Mouse (Mus musculus): ENCODE measurements around the gene Kif2c. TPM values are rescaled to one million over a fixed set of nuclear protein-coding genes. Genes with fewer than 3 reads are reported as not detected.

Gene Kif2c
- polyA plus RNA-seq (2015; fragmentation: Nextera tagmentation; extraction: Ambion mirVana), result 68.4 and 74.1 TPM in 2 replicates

DNA sequence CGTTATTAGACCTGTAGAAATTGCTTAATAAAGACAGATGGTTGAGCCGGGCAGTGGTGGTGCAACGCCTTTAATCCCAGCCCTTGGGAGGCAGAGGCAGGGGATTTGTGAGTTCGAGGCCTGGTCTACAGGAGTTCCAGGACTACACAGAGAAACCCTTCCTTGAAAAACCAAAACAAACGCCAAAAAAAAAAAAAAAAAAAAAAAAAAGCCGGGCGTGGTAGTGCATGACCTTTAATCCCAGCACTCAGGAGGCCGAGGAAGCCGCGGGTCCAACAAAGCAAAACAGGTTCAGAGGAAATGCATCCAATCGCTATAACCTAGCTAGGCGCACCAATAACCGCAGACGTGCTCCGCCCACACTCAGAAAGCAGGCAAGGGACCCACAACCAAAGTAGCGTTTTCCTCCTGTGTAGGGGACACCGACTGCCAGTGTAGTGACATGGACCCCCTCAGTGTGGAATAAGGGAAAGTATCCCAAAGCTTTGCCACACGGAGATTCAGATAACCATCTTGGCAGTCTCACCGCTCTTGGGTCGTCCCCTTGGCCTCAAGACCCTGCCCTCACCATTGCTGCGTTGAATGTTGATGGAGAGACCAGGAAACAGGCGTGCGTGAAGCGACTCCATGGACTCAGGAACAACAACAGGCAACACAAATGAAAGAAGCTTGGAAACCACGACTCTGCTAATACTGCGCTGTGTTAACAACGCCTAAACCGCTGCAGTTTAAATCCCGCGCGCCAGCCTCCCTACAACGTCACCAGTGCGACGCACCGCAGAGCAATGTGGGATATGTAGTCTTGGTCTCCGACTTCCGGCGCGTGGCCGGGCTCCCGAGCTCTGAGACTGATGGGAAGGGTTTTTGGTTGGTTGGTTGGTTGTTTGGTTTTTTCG is at the start of gene Kif2c:
TSS of gene Kif2c (minus strand) at position 777 of the 896 bp plus-strand sequence.
- ATAC-seq, result peak; percentile 100
- peak within 1 kb of the TSS; percentile 82 for H3K4me2 ChIP-seq
- peaks cover 31% of the 10 kb centered on the region for H3K36me3 ChIP-seq (ENCODE audit: poor library complexity, severe bottlenecking)
- no peaks in the 10 kb centered on the region for H3K9me3 ChIP-seq (replicated peaks)
- WGBS, result 2% methylated on average over 42 of the region's 42 CpGs
- H3K27ac ChIP-seq, result no peak within 1 kb of the TSS; the same call in 1 of the 2 replicates
- no peaks in the 10 kb centered on the region for H3K27me3 ChIP-seq
- peaks cover 25% of the 10 kb centered on the region for H3K4me1 ChIP-seq
- peak within 1 kb of the TSS; percentile 71 for H3K9ac ChIP-seq
- H3K4me3 ChIP-seq, result peak within 1 kb of the TSS; percentile 67

DNA sequence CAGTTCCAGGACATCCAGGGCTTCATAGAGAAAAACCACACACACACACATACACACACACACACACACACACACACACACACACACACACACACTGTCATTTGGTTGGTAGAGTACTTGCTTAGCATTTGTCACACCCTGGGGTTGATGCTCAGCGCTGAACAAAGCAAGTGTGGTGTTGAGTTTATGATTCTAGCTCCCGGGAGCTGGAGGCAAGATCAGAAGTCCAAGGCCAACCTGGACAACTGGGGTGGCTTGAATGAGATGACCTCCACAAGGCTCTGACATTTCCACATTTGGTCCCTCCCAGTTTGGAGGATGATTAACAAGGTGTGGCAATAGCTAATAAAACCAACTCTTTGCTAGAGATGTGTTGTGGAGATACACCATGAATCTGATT is 48.8 kb upstream of the Kif2c start:
- ATAC-seq, result no peak

DNA sequence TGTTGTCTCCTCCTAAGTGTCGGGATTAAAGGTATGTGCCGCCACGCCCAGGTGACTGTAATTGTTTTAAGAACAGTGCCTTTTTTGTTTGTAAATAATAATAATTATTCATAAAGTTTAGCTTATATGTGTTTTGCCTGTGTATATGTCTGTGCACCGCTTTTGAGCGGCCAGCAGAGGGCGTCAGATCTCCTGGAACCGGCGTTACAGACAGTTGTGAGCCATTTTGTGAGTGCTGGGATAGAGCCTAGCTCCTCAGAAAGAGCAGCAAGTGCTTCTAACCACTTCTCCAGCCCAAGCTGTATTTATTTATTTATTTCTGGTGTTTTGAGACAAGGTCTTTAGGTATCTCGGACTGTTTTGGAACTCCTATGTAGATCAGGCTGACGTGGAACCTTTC is 47.9 kb upstream of the Kif2c start:
- 48% methylated on average over 10 of the region's 10 CpGs for WGBS
- Histone ChIP-seq H3K36me3 (ENCODE audit: poor library complexity, severe bottlenecking) (no peaks in the 10 kb centered on the region), H3K4me1 (no peaks in the 10 kb centered on the region), H3K4me3 (no peak overlapping the region), H3K9me3 (replicated peaks) (no peaks in the 10 kb centered on the region), H3K27me3 (no peaks in the 10 kb centered on the region), H3K27ac (no peak overlapping the region), H3K9ac (no peak overlapping the region), H3K4me2 (no peak overlapping the region)
- ATAC-seq, result no peak

More for the DNA sequence above, 48.8 kb upstream of the Kif2c start:
- no peaks in the 10 kb centered on the region for H3K36me3 ChIP-seq (ENCODE audit: poor library complexity, severe bottlenecking)
- H3K27me3 ChIP-seq, result no peaks in the 10 kb centered on the region
- no peak overlapping the region for H3K9ac ChIP-seq
- no peak overlapping the region for H3K4me3 ChIP-seq
- H3K9me3 ChIP-seq (replicated peaks), result no peaks in the 10 kb centered on the region
- WGBS, result 86% methylated on average over 2 of the region's 2 CpGs
- H3K27ac ChIP-seq, result no peak overlapping the region
- no peaks in the 10 kb centered on the region for H3K4me1 ChIP-seq
- no peak overlapping the region for H3K4me2 ChIP-seq

DNA sequence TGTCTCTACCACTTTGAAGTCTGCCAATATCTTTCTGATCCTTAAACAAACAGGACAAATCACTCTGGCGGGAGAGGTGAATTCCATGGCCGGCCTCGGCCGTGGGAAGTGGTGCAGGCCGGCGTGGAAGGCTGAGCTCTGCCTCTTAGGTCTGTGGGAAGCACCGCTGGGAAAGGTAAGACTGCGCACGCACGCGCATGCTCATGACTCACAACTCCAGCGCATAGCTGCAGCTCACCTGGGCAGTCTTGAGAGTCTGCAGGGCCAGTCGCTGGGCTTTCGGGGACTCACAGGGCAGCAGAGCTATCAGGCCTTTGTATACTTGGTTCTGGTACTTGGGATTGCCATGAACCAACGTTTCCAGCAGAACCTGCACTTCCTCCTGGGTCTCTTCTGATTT is 47.2 kb upstream of the Kif2c start:
- Histone ChIP-seq H3K4me2 (no peak overlapping the region), H3K27me3 (no peaks in the 10 kb centered on the region), H3K36me3 (ENCODE audit: poor library complexity, severe bottlenecking) (no peaks in the 10 kb centered on the region), H3K4me1 (no peaks in the 10 kb centered on the region), H3K9me3 (replicated peaks) (no peaks in the 10 kb centered on the region), H3K4me3 (no peak overlapping the region), H3K9ac (no peak overlapping the region), H3K27ac (no peak overlapping the region)
- 82% methylated on average over 15 of the region's 15 CpGs for WGBS
- no peak for ATAC-seq

DNA sequence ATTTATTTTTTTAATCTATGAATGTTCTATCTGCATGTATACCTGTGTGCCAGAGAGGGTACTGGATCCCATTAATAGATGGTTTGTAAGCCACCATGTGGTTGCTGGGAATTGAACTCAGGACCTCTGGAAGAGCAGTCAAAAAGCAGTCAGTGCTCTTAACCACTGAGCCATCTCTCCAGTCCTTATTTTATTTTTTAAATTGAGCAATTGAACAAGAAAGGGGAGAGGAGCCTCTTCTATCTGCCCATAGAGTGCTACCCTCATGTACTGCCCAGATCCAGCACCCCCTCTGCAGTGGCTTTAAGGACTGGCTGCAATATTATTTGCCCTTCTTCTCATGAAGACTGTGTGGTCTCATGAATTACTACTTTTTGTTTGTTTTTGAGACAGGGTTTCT is 42.8 kb upstream of the Kif2c start:
- no peaks in the 10 kb centered on the region for H3K27me3 ChIP-seq
- H3K4me3 ChIP-seq, result no peak overlapping the region
- no peak overlapping the region for H3K9ac ChIP-seq
- ATAC-seq, result no peak
- H3K36me3 ChIP-seq (ENCODE audit: poor library complexity, severe bottlenecking), result no peaks in the 10 kb centered on the region
- H3K9me3 ChIP-seq (replicated peaks), result no peaks in the 10 kb centered on the region
- H3K4me2 ChIP-seq, result no peak overlapping the region
- H3K27ac ChIP-seq, result no peak overlapping the region
- no peaks in the 10 kb centered on the region for H3K4me1 ChIP-seq

DNA sequence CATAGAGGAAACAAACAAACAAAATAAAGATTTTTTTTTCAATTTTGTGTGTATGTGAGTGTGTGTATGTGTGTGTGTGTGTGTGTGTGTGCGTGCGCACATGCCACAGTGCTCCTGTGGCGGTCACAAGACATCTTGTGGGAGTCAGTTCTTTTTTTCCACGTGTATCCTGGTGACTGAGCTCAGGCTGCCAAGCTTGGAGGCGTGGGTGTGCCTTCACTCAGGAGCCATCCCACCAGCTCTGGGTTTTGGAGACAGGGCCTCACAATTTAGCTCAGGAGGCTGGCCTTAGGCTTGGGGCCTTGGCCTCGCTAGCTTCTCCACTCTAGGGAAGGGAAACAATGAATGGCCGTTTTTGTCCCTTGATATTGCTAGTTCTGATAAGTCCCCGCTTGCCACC is 41.7 kb upstream of the Kif2c start:
- Histone ChIP-seq H3K4me2 (no peak overlapping the region), H3K4me3 (no peak overlapping the region), H3K9ac (no peak overlapping the region), H3K27ac (no peak overlapping the region), H3K4me1 (no peaks in the 10 kb centered on the region), H3K36me3 (ENCODE audit: poor library complexity, severe bottlenecking) (no peaks in the 10 kb centered on the region), H3K27me3 (no peaks in the 10 kb centered on the region), H3K9me3 (replicated peaks) (no peaks in the 10 kb centered on the region)
- no peak for ATAC-seq
- 74% methylated on average over 8 of the region's 8 CpGs for WGBS

DNA sequence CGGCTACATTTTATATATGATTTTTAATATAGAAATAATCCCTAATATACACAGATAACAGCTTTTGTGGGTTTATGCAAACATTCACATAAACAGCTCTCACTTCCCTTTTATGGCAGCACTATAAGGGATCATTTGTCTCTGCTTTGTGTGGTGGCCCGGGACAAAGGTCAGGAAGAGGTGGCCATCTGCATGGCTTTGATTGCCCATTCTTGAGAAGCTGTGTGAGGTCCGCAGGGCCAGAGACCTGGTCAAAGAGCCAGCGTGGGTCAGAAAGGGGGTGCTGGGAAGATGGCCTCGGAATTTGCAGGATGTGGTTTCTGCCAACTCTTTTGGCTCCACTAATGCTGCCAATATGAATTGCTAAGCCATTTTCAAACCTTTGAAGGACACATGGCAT is 40.6 kb upstream of the Kif2c start:
- Histone ChIP-seq H3K9ac (no peak overlapping the region), H3K27ac (no peak overlapping the region), H3K9me3 (replicated peaks) (no peaks in the 10 kb centered on the region), H3K4me1 (no peaks in the 10 kb centered on the region), H3K27me3 (no peaks in the 10 kb centered on the region), H3K4me3 (no peak overlapping the region), H3K36me3 (ENCODE audit: poor library complexity, severe bottlenecking) (no peaks in the 10 kb centered on the region), H3K4me2 (no peak overlapping the region)
- WGBS, result 65% methylated on average over 5 of the region's 5 CpGs
- ATAC-seq, result no peak

DNA sequence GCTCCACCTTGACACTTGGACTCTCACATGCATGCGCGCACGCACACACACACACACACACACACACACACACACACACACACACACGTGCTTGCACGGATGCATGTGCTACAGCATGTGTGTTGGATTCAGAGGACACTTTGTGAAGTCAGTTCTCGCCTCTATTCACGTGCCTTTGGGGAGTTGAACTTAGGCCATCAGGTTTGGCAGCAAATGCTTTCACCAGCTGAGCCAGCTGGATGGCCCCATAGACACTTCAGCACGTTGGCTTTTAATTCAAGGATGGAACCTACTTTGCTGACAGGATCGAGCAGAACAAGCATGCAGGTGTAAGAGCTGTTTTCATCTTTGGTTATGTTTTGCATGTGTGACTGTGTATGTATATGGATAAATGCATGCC is 39.4 kb upstream of the Kif2c start:
- no peak overlapping the region for H3K4me3 ChIP-seq
- H3K4me1 ChIP-seq, result no peaks in the 10 kb centered on the region
- no peaks in the 10 kb centered on the region for H3K27me3 ChIP-seq
- no peaks in the 10 kb centered on the region for H3K36me3 ChIP-seq (ENCODE audit: poor library complexity, severe bottlenecking)
- no peaks in the 10 kb centered on the region for H3K9me3 ChIP-seq (replicated peaks)
- no peak overlapping the region for H3K4me2 ChIP-seq
- no peak for ATAC-seq
- no peak overlapping the region for H3K27ac ChIP-seq
- no peak overlapping the region for H3K9ac ChIP-seq
- WGBS, result 83% methylated on average over 9 of the region's 9 CpGs

DNA sequence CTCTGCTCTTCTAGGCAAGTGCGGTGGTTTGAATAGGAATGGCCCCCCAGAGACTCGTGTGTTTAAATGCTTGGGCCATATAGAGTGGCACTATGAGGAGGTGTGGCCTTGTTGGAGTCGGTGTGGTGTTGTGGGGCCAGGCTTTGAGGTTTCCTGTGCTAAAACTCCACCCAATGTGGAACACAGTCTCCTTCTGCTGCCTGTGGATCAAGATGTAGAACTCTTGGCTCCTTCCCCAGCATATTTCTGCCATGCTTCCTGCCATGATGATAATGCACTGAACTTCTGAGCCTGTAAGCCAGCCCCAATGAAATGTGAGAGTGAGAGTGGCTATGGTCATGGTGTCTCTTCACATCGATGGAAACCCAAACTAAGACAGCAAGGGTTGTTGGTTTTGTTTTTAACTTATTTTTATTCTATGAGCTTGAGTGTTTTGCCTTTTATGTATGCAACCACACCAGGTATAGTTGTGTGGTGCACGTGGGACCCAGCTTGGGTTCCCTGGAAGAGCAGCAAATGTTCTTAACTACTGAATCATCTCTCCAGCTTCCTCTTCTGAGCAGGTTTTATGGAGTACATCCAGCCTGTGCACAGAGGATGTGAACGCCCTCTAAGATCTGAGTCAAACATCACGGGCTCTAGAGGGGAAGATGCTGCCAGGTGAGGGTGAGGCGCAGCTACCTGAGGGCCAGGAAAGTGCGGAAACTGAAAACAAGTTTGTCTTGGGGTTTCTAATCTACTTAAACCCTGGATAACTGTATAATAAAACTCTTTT is 38.5 kb upstream of the Kif2c start:
- ATAC-seq, result no peak
- H3K36me3 ChIP-seq (ENCODE audit: poor library complexity, severe bottlenecking), result no peaks in the 10 kb centered on the region
- H3K4me2 ChIP-seq, result no peak overlapping the region
- H3K4me3 ChIP-seq, result no peak overlapping the region
- WGBS, result 81% methylated on average over 9 of the region's 9 CpGs
- no peaks in the 10 kb centered on the region for H3K9me3 ChIP-seq (replicated peaks)
- H3K27ac ChIP-seq, result no peak overlapping the region
- no peaks in the 10 kb centered on the region for H3K4me1 ChIP-seq
- H3K9ac ChIP-seq, result no peak overlapping the region
- no peaks in the 10 kb centered on the region for H3K27me3 ChIP-seq

DNA sequence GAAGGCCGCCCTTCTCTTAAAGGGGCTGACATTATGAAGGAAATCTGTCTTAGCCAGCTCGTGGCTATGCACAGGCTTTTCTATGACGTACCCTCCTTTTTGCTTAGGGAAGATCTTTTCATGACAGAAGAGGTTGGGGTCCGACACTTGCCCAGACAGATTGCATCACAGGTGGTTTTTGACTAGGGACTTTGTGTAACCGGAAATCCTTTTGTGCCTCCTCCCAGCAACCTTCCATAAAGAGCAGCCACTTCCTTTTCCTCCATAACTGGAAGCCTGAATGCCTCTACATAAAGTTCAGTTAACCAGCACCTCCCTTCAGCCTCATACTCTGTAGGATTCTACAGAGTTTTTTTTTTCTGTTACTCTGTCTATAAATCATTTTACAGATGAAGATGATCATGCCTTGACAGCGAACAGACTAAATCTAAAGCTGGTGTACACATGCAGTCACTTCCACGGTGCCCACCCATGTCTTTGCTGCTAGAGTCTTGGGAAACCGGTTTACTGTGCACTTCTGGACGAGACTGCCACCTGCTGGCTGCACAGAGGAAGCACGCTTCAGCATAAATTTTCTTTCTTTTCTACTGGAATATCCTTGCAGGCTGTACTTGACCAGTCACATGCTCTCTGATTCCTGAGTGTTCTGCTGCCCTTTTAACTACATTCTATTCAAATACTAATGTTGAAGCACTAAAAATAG is 36.2 kb upstream of the Kif2c start:
- no peaks in the 10 kb centered on the region for H3K36me3 ChIP-seq (ENCODE audit: poor library complexity, severe bottlenecking)
- H3K9me3 ChIP-seq (replicated peaks), result no peaks in the 10 kb centered on the region
- peak; percentile 13; the same call in 1 of the 2 replicates for ATAC-seq
- no peaks in the 10 kb centered on the region for H3K4me1 ChIP-seq
- H3K4me2 ChIP-seq, result no peak overlapping the region
- H3K9ac ChIP-seq, result no peak overlapping the region
- H3K27me3 ChIP-seq, result no peaks in the 10 kb centered on the region
- H3K4me3 ChIP-seq, result no peak overlapping the region
- WGBS, result 40% methylated on average over 10 of the region's 10 CpGs
- H3K27ac ChIP-seq, result no peak overlapping the region

DNA sequence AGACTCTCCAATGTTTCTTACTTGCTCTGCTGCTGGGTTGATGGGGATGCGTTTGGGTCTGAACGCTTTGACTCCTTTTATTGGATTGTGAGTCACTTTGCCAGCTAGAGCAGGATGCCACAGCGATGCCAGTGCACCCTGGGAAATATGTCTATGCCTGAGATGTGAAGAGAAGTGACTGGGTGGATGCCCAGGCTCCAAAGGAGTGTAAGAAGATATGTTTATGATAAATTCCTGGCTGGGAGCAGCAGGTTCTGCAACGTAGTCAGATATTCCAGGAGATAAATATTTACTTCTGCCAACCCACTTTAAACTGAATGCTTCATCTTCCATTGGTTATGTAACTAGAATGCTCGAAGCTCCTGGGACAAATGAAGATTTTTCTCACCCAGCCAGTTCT is 34.6 kb upstream of the Kif2c start:
- H3K4me1 ChIP-seq, result no peaks in the 10 kb centered on the region
- no peak overlapping the region for H3K4me3 ChIP-seq
- no peak for ATAC-seq
- H3K4me2 ChIP-seq, result no peak overlapping the region
- 0 out of 2 replicates have a peak overlapping the region, but pooled peaks have one; percentile 19 for H3K27ac ChIP-seq
- H3K9ac ChIP-seq, result no peak overlapping the region
- no peaks in the 10 kb centered on the region for H3K36me3 ChIP-seq (ENCODE audit: poor library complexity, severe bottlenecking)
- WGBS, result 72% methylated on average over 5 of the region's 5 CpGs
- H3K27me3 ChIP-seq, result no peaks in the 10 kb centered on the region
- no peaks in the 10 kb centered on the region for H3K9me3 ChIP-seq (replicated peaks)

DNA sequence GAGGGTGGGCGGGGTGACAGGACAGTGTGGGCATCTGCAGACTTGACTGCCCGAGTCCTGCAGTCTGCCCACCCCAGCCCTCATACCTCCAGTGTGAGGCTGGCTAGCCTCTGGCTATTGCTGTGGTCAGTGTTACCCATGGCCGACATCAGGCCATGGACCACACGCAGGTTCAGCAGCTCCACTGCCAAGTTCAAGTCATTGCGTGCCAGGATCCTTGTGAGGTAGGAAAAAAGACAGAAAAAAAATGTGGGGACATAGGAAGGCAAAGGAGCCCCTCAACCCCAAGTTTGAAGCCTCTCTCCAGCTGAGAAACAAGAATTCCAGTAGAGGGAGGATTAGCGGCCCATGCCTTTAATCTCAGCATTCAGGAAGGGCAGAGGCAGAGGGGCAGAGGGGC is 31.8 kb upstream of the Kif2c start:
- H3K4me3 ChIP-seq, result no peak overlapping the region
- ATAC-seq, result no peak
- no peaks in the 10 kb centered on the region for H3K36me3 ChIP-seq (ENCODE audit: poor library complexity, severe bottlenecking)
- 76% methylated on average over 6 of the region's 6 CpGs for WGBS
- no peaks in the 10 kb centered on the region for H3K9me3 ChIP-seq (replicated peaks)
- H3K27ac ChIP-seq, result no peak overlapping the region
- no peak overlapping the region for H3K4me2 ChIP-seq
- H3K4me1 ChIP-seq, result no peaks in the 10 kb centered on the region
- no peaks in the 10 kb centered on the region for H3K27me3 ChIP-seq
- H3K9ac ChIP-seq, result no peak overlapping the region
